Mouse (Mus musculus) layer of hippocampus, postnatal 14 days (tissue): ENCODE measurements around the gene Rhbdd1. TPM values are rescaled to one million over a fixed set of nuclear protein-coding genes. Genes with fewer than 3 reads are reported as not detected.

Source experiments
- DNase-seq, 2 experiments: peaks; one replicate each; pipeline ENCODE4 v3.0.0; 2021 to 2022; ENCODE audit warnings: low spot score in 2 of 2, mixed read lengths in 1 of 2
- total RNA-seq, 2 experiments: library from RNA; stranded (reverse); gene quantifications; 2 replicates each; pipeline ENCODE4 v1.2.3; 2021

The Rhbdd1 gene
- total RNA-seq, 2 experiments from 2014 or later = 6.6 to 7.5 TPM

DNA sequence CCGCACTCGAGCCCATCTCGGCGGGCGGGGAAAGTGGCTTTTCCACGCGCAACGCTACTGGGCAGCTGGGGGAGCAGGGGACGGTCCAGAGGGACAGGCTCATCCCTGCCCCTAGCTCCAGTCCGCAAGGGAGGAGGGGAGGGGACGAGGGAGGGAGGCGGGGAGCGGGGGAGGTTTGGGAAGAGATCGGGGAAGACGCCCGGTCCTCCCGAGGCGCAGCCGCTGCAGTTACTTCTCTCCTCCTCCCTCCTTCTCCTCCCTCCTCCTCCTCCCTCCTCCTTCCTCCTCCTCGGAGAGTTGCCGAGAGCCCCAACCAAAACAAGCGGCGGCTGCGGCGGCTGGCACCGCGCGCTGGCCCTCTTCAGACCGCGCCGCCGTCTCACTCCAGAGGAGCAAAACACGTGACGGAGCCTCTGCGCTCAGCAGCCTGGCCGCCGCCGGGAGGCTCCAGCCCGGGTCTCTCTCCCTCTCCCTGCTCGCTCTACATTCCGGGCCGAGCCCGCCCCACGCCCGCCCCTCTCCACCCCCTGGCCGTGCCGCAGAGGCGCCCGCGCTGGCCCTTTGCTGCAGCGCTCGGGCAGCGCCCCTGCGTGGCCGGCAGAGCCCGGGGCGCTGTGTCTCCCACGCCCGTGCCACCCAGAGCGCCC is 25.0 kb upstream of the Rhbdd1 start, which contains the start of gene Irs1:
Gene Irs1, minus strand, starts transcription at position 266 of the 647 bp plus-strand sequence.
- DNase-seq = peak; percentile 86

DNA sequence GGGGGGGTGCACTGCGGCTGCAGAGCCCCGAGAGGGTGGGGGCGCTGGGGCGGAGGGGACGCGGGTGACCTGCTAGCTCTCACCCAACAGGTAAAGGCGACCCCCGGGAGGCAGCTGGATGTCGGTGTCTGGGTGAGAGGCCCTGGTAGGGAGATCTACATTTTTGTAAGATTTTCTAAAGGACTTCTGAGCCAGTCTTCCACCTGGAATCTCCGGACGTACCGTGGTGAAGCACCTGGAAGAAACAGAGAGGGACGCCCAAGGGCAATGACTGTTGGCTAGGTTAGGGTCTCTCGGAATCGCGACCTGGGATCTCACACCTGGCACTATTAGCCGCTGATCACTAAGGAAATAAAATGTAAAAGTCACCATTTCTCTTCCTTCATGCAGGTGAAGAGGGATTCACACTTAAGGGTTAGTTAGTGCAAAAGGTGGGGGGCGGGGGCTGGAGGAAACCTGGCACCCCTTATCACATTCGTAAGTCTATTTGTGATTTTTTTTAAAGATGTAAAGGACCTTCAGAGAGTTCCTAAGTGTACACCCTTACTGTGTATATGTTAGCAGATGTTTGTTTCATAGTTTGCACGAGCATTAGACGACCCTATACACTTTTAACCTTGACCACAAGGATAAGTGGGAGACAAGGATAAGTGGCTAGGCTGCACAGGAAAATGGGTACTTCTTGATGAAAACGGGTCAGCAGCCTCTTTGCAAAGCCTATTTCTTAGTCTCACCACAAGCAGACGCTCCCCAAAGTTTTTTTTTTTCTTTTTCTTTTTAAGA is 24.1 kb upstream of the Rhbdd1 start:
- no peak for DNase-seq

DNA sequence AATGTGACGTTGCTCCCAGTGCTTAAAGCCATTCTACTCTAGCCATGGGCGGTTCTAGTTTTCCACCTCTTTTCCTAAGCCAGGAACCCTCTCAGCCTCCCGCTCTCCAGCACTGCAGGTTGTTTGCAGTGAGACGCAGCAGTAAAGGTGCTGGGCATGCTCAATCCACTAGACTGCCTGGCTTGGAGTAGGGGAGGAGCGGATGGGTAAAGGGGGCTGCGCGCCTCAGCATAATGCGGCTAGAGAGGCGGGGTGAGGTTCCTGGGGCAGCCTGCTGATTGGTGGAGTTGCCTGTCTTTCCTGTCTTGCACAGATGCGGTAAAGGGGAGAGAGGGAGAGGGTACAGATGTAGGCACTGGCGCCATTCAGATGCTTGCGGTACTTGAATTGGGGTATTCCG is 23.5 kb upstream of the Rhbdd1 start:
- DNase-seq = peak; percentile 67 to 74

DNA sequence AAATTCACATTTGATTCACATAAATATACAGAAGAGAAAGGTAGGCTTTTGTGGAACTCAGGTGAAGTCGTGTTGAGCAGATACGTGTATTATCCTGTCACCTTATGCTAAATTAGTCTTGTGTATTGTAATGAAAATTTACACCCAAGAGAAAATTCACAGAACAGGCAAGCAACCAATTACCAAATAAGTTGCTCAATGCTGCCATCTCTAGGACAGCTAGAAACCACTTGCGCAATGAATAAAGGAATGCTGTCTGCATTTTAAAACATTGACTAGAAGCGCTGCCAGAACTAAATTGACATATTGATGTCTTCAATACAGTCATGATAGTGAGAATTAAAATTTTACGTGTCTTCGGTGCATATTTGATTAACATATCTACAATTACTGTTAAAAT is 22.1 kb upstream of the Rhbdd1 start:
- DNase-seq = peak; percentile 22 to 80

DNA sequence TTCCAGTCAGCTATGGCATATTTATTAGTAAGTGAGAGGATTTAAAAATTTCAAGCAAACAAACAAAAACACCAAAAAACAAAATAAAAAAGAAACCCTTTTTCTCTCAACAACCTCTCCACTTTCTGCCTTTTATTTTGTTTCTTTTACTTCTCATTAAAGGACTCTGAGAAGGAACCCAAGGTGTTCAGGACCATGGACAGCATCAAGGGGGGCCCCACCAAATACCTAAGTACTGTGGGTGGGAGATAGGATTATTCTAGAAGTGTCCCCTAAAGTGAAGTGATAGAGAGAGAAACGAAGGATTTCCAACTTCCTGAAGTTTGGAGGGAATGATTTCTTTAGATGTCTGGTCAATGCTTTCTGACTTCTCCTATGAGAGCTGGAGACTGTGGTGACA is 17.7 kb upstream of the Rhbdd1 start:
- no peak for DNase-seq

DNA sequence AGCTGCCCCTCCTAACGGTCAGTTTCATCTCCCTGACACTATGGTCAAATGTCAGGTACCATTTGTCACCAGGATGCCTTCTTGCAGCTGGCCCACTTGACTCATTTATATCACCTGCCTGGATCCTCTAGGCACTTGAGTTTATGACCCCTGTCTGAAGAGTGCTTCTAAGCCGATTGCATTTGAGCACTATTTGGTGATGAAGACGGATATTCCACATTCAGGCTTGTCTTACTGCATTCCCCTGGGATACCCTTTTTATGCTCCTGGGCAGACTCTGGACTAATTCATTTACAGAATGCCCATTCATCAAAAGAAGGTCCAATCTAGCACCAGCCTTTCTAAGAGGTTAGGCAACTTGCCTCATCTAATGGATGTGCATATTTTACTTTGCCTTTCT is 11.8 kb upstream of the Rhbdd1 start:
- no peak for DNase-seq

DNA sequence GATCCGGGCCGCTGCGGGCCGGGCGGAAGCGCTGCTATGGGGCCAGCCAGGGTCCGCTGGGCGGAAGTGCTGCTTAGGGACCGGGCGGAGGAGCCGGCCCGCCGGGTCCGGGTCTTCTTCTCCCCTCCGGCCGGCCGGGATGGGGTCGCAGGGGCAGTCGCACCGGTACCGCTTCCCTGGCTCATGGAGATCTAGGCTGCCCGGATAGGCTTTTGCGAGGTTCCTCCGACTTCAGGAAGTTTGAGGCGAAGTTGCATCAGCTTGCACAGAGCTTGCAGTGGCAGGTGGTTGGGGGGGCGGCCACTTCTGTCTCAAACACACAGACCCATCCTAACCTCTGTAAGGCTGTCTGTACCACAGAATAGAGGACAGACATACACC is 484 bp downstream of the Rhbdd1 start:
- peak in 1 of 2 experiments; percentile 51 for DNase-seq

DNA sequence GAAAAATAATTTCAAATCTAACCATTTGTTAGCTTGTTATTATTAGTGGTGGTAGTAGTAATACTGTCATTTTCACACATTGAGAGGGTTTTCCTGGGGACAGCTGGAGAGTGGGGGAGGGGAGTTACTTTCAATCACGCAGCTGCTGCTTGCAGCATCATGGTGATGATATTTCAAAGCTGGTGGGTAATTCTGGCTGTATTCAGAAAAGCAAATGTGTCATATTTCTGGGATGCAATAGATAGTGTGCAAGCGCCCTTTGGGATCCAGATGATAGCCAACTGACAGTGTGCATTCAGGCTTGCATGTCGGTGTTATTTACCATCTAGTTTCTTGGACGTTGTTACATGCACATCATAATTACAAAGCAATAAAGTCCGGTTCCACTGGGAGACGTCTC is 4.2 kb downstream of the Rhbdd1 start:
- peak; percentile 63 to 76 for DNase-seq

DNA sequence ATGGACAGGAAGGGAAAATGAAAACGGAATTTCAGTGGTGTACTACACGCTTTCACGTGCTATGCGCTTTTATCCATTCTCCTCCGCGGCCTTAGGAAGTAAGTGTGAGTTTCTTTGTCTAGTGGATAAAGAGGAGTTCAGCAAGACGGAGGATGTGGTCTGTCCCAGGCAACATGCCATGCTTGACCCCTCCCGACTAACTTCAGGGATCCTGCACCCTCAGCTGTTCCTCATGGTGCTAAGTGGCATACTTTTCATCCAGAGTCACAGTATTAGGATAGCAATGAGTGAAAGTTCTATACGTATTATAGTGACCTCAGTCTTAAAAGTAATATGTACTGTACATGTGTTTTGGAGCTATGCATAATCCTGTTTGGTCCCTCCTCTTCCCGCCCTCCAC is 4.6 kb downstream of the Rhbdd1 start:
- no peak for DNase-seq

DNA sequence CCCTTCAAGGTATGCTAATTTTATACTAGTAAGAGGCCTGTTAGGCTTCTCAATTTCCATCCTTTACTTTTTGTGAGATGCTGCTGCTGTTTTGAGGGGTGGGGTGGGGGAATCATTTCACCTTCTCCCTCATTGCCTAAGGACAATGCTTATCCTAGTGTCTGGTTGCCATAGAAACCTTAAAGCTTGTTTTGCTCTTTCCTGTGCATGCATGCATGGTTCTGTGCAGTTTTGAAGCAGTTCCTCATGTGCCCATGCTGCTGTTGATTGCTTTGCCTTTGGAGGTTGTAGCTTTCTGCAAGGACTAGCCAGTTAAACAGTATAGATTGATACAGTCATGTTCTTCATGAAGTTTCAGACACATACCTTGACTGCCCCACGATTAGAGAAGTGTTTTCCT is 5.2 kb downstream of the Rhbdd1 start:
- no peak for DNase-seq

DNA sequence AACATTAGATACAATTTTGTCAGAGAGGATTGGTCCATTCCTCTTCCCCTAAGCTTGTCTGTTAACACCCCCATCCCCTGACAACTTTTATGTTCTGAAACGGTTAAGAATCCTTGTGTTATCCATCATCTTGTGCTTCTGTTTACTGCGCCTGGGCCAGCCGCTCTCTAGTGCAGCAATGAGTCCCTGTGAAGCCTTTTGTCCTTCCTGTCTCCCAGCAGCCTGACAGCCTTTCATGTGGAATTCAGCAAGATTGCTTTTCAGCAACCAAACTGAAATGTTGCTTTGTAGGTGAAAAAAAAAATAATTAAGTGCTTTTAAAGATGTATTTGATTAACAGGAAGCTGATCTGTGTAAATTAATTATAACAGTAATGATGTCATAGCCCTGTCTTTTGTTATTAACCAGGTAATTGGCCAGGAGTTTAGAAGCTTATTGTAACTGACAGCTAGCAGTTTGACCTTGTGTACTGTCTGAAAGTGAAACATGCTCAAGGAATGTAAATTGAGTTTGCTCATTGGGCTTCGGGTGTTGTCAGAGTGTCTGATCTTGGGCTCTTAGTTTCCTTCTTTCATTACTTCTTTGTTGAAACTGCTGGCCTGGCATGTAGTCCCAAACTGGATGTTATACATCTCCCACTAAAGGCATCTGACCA is 8.0 kb downstream of the Rhbdd1 start:
- DNase-seq = no peak

DNA sequence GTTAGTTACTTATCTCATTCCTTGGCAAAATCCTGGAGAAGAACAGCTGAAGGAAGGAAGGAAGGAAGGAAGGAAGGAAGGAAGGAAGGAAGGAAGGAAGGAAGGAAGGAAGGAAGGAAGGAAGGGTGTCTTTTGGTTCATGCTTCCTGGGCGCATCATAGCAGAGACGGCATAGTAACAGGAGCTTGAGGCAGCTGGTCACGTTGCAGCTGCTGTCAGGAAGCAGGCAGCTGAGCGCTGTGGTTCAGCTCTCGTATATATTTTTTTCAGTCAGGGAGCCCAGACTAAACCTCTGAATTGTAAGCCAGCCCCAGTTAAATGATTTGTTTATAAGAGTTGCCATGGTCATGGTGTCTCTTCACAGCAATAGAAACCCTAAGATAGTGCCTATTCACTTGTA is 9.9 kb downstream of the Rhbdd1 start:
- DNase-seq = no peak

DNA sequence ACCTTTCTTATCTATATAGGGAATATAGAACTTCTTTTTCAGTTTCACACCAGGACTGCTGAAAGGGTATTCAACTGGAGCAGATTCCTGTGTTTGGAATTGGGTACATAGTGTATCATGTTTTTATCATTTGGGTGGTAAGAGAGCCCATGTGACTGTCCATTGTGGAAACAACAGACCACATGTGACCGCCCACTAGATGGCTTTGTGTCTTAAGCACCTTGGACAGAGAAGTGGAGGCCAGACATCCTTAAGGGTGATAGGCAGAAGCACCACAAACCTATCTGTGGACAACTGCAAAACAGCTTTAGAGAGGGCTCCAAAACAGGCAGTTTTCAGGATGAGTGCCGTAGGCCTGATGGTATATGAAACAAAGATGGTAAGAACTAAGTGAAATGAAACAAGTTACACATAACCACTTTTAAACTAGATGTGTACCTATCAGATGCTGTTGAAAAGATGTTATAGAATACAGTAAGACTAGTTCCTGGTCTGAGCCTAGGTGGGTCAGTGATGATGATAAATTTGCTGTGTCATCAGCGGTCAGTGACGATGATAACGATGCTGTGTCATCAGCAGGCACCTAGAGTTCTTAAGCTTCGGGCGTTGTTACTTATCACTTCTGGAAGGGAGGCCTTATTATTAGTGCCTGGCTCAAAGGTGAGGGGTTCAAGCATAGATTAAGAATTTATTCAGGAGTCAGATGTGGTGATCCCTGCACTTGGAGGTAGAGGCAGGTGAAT is 12.0 kb downstream of the Rhbdd1 start:
- no peak for DNase-seq

DNA sequence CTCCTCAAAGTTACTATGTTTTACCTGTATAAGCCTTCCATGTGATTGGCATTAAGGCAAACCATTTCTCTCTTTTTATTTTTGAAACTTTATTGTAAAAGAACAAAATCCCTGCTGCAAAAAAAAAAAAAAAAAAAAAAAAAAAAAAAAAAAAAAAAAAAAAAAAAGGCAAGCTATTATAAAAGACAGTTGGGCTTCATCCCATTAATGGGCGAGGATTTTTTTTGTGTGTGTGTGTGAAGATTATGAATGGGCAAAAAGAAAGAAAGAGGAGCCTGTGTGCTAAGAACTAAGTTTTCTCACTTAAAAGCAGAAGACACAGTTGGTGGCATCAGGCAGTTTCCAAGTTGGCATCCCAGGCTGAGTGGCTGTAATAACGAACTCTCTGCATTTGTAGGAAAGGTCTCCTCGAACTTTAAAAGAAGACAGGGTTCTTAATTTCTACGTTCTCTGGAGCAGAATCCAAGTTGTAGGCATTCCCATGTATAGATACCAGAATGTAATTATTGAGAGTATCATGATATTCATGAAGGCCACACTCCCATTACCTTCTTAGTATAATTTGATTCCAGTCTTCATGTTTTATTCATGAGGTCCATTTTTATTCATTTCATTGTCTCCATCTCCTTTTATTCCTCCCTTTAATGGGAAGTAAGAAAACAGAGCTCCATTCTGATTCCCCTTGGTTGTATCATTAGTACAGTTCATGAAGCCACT is 13.1 kb downstream of the Rhbdd1 start:
- DNase-seq = no peak

DNA sequence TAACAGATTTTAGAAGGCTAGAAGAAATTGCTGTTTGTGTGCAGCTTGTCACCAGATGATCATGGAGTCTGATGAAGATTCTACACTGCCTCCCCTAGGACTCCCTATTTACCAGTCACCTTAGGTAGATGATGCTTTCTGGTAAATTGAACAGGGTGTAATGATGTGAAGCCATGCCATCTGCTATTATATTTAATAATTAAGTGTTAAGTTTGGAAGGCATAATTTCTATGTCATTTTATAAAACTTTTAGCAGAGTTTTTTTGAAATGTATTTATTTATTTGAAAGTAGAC is 13.6 kb downstream of the Rhbdd1 start:
- DNase-seq = no peak

DNA sequence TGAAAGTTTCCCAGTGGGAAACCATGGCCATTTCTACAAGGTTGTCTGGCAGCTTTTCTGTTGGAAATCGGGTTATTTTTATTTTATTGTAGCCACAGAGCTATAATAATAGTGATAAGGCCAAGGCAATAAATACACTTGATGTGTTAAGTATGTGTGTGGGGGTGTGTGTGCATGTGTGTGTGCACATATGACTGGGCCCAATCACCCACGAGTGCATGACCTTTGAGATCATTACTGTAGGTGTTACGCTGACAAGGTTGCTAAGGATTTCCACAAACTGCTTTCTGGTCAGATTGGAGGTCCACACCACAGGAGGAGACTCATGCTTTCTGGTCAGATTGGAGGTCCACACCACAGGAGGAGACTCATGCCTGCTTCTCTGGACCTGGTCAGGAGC is 18.3 kb downstream of the Rhbdd1 start:
- no peak for DNase-seq

DNA sequence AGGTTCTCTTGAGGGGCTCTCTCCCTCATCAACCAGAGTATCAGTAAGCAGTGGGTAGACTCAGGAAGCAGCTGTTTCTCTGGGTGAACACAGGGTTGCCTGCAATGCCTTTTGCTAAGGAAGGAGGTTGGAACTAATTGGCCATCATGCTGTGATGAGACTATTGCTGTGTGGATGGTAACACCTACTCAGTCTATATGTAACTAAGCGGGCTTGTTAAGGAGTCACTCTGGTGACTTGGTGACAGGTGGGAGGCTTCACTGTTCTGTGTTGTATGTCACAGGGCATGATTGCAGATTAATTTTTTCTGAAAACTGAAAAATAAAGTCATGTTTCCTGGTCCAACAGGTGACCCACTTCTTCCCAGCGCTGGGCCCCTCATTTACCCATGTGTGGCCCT is 36.8 kb downstream of the Rhbdd1 start:
- DNase-seq = no peak

DNA sequence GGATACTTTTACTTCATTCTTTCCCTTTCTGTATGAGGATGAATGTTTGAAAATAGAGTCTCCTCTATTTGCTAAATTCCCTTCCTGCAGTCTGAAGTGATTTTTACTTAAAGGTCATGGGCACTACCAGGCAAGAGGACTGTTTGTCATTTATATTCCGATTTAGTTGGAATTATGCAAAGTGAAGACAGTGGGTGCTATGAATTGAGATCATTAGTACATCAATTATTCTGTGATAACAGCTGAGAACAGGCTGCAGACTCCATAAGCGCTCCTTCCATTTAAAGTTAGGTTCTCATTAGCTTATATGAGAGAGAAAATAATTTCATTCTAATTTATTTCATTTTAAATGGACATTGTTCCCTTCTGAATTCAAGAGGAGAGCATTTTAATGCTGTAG is 37.5 kb downstream of the Rhbdd1 start:
- DNase-seq = no peak

DNA sequence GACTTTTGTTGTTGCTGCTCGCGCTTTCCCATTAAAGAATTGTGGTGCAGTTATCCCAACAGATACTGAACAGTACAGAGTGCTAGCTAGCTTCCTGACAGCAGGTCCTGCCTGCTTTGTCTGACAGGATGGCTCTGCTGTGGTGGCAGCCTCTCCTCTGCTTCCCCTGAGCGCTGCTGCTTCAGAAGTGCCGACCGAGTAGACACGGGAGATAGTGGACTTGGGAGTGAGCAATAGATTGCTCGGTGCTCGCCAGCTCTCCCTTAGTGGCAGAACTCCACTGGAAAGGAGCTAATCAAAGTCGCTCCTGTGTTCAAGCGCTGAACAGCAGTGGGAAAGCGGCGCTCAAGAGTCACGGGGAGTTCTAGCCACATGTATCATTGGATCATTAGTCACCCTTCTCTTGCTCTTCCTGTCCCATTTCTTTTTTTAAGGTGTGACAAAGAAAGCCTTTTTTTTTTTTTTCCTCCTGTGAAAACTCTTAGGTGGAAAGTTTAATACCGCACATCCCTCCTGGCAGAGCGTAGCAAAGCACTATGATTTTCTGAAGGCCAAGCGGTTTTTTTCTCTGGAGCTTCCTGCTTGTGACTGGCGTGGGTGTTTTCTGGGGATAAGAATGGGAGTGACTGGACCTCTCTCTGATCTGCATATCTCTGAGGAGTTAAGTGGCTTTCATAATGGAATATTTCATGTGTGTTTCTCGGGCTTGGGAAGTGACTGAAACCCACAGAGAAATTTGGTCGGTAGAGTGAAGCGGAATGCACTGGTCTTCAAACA is 42.8 kb downstream of the Rhbdd1 start:
- peak in 1 of 2 experiments; percentile 12 for DNase-seq

DNA sequence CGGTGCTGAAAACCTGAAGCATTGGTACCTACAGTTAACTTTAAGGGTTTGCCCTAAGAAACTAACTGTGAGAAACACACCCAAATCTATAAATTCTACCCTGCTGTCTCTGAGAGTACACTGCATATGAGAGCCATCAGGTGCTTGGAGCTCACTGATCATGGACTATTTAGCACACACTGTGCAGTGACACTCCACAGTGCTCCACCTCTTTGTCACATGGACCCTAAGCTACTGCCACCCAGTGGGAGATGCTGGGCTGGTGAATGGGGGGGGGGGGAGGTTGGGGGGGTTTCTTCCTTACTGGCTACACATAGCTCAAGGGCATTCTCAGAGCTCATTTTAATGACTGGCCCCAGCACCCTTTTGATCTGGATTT is 43.4 kb downstream of the Rhbdd1 start:
- no peak for DNase-seq

DNA sequence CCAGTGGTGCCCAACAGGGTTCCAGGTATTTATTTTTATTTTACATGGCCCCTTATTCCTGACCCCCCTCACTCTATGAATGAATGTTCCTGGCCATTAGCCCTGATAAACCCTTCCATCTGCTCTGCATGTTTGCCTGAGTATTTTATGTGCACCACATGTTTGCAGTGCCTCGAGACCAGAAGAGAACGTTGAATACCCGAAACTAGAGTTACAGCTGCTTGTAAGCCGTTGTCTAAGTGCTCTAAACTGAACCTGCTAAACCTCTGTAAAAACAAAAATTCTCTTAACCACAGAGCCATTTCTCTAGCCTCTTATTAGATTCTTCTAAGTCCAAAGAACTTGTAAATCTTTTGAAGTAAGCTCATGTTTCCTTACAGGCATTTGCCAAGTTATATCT is 45.0 kb downstream of the Rhbdd1 start:
- DNase-seq = no peak
